Mouse (Mus musculus) activated CD4-positive, CD25-positive, alpha-beta regulatory T cell, adult 4 months (primary cell): ENCODE measurements around the gene Plcxd3. TPM values are rescaled to one million over a fixed set of nuclear protein-coding genes. Genes with fewer than 3 reads are reported as not detected.
"Not testable (repeated sequence)": the region's sequence is repeated elsewhere in the genome, so short reads cannot be mapped to it uniquely, and the experiment has no call there.

Source experiments
- ATAC-seq: one replicate; pipeline ENCODE4 v1.8.0; 2017
- polyA plus RNA-seq, 2 experiments: library from polyadenylated mRNA; unstranded; fragments of 100-300 nt; shearing (Covaris generic); gene quantifications; one replicate each; pipeline ENCODE4 v1.2.1; 2017

Plcxd3 gene
- polyA plus RNA-seq, 2 experiments from 2014 or later = not detected

DNA sequence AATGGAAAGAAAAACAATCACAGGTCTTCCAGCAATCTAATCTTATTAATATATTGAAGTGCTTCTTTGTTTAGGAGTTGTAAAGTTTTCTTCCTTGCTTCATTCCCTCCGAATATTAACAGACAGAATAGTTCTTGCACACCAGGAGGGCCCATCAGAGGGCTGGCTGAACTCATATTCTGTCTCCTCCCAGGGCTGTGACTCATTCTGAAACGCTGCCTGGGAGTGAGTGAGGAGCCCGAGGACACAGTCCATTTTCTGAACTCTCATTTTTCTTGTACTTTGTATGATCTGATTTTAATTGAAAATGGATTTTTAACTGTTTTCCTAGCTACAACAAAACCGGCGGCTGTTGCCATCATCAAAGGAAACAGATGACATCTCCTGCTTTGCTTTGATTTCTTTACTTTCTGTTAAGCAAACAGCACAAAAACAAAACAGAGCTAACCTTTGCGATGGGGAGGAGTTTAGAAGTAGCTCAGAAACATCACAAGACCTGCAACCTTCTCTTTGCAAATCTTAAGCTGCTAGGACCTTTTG, 186.2 kb downstream of the Plcxd3 start:
- no peak for ATAC-seq

DNA sequence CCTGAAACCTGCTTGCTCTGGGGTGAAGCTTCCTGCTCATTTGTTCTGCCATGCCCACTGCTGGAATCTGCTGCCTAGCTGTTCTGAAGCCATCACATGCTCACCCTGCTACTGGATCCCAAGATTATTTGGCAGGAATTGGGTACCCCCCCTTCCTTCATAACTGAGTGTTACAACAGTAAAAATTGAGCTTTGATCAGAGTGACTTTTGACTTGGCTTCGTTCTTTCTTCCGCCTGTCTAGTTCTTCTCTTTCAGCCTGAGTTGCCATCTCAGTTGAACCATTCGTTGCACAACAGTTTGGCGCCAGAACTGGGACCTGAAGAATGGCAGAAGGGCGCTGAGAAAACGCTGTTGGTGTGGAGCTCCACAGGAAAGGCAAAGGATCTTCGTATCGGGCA, 220.2 kb downstream of the Plcxd3 start:
- not testable (repeated sequence) for ATAC-seq

DNA sequence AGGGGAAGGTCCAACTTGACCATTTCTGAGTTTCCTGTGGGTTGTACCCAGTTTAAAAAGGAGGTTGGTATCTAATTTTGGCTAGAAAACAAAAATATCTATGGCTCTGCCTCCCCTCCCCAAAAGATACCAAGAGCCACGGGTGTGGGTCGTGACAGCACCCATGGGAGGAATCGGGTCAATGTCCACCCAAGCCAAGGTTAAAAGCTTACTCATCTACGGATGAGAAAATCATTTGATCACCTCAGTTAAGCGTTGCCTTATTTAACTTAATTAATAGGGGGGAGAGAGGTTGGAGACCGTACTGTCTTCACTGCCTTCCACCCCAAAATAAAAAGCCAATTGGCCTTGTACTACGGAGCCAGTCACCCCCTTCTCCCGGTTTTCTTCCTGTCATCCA, 223.4 kb downstream of the Plcxd3 start:
- ATAC-seq = not testable (repeated sequence)

DNA sequence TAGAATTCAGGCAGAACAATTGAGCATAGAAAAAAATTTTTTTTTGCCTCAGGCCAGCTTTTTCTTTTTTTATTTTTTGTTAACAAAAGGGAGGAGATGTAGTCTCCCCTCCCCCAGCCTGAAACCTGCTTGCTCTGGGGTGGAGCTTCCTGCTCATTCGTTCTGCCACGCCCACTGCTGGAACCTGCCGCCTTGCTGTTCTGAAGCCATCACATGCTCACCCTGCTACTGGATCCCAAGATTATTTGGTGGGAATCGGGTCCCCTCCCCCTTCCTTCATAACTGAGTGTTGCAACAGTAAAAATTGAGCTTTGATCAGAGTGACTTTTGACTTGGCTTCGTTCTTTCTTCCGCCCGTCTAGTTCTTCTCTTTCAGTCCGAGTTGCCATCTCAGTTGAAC, 224.0 kb downstream of the Plcxd3 start:
- ATAC-seq = not testable (repeated sequence)

DNA sequence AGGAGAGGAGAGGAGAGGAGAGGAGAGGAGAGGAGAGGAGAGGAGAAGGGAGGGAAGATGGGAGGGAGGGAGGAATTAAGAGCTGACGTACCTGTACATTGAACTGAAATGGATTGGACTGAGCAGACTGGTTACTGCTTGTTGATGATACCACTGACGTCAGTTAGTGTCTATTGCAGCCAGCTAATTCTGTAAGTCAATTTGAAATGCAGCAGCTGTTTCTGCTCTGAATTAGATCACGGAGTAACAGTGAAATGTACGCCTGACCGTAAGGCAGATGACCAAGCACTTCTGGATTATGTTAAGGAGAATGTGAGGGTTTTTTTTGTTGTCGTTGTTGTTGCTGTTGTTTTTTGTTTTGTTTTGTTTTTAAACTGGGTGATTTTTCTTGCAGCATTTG, 230.3 kb downstream of the Plcxd3 start:
- ATAC-seq = no peak
